9 mouse cellular contexts compared by ENCODE assay signal in genomic region chr6:120471991-120472441, GRCm38 (mm10). TPM values are rescaled to one million over a fixed set of nuclear protein-coding genes. Genes with fewer than 3 reads are reported as not detected.
DNase-seq lines count a peak whose midpoint lies in the region; ATAC-seq lines count a peak whose summit lies in the region.
"Had no signal": no experiment of that assay in that cellular context is flagged by ENCODE, and none has a peak within 500 bp of the region (broad histone marks: within the 10 kb centered on the region; RNA-seq: fewer than 3 reads in every experiment).

No protein-coding gene starts in this region.

- WGBS in forebrain, embryonic 14.5 days: 0% methylated on average over 5 of the region's 5 CpGs
- WGBS in macrophage (ENCODE audit: missing documents): 7% methylated on average over 5 of the region's 5 CpGs
- 35% methylated on average over 5 of the region's 5 CpGs for WGBS in intestine, embryonic 16.5 days

- no peaks in the 10 kb centered on the region for H3K9me3 ChIP-seq in forebrain, embryonic 14.5 days (replicated peaks; ENCODE audit: control insufficient read depth, low read length)
- H3K9me3 ChIP-seq in intestine, embryonic 16.5 days (ENCODE audit: control insufficient read depth, low read length): no peaks in the 10 kb centered on the region

- peak; percentile 16 for DNase-seq in CD4-positive, CD25-positive, alpha-beta regulatory T cell, adult 2 months (ENCODE audit: low read depth, low spot score)
- DNase-seq in A20 (ENCODE audit: low read depth, low spot score): peak; percentile 87
- peak; percentile 85 for DNase-seq in forebrain, embryonic 14.5 days (ENCODE audit: low spot score)
- no peak for DNase-seq in kidney, postnatal 36 days

- peaks cover 25% of the 10 kb centered on the region for H3K4me1 ChIP-seq in forebrain, embryonic 14.5 days (ENCODE audit: control insufficient read depth, insufficient read depth, low read length)
- H3K4me1 ChIP-seq in intestine, embryonic 16.5 days (ENCODE audit: control insufficient read depth, insufficient read depth, low read length): no peaks in the 10 kb centered on the region; the same call in 1 of the 2 replicates

- no peak overlapping the region for H3K4me3 ChIP-seq in forebrain, embryonic 14.5 days (ENCODE audit: low read depth, low read length)
- no peak overlapping the region for H3K4me3 ChIP-seq in macrophage (ENCODE audit: inconsistent target)
- no peak overlapping the region for H3K4me3 ChIP-seq in intestine, embryonic 16.5 days (ENCODE audit: low read length)

- H3K9ac ChIP-seq in forebrain, embryonic 14.5 days (ENCODE audit: low read length): no peak overlapping the region; the same call in 1 of the 2 replicates
- no peak overlapping the region for H3K9ac ChIP-seq in intestine, embryonic 16.5 days (ENCODE audit: low read depth, low read length)
- H3K9ac ChIP-seq: liver, embryonic 14.5 days had no signal

- H3K79me2 ChIP-seq in macrophage (ENCODE audit: inconsistent target): peaks cover 66% of the 10 kb centered on the region

- peak overlapping the region; percentile 76 for H3K27ac ChIP-seq in forebrain, embryonic 14.5 days (ENCODE audit: low read depth, low read length)
- H3K27ac ChIP-seq in macrophage: peak overlapping the region; percentile 65
- no peak overlapping the region for H3K27ac ChIP-seq in intestine, embryonic 16.5 days (ENCODE audit: low read length)
- H3K27ac ChIP-seq: liver, embryonic 14.5 days had no signal

- no peaks in the 10 kb centered on the region for H3K27me3 ChIP-seq in forebrain, embryonic 14.5 days (replicated peaks; ENCODE audit: control insufficient read depth, insufficient read depth, low read length)
- no peaks in the 10 kb centered on the region for H3K27me3 ChIP-seq in intestine, embryonic 16.5 days (replicated peaks; ENCODE audit: control insufficient read depth, insufficient read depth, low read length)

- H3K36me3 ChIP-seq in forebrain, embryonic 14.5 days (ENCODE audit: control insufficient read depth, insufficient read depth, low read length): no peaks in the 10 kb centered on the region
- H3K36me3 ChIP-seq in macrophage (ENCODE audit: inconsistent target): peaks cover 17% of the 10 kb centered on the region
- no peaks in the 10 kb centered on the region for H3K36me3 ChIP-seq in intestine, embryonic 16.5 days (ENCODE audit: control insufficient read depth, insufficient read depth, low read length)

- no peak overlapping the region; the same call in 1 of the 2 replicates for H3K4me2 ChIP-seq in forebrain, embryonic 14.5 days (ENCODE audit: low read length)
- H3K4me2 ChIP-seq in intestine, embryonic 16.5 days (ENCODE audit: low read depth, low read length): no peak overlapping the region

- ATAC-seq in CD4-positive, CD25-positive, alpha-beta regulatory T cell, adult 4 months: no peak
- peak; percentile 91 for ATAC-seq in forebrain, embryonic 14.5 days
- no peak for ATAC-seq in inflammation-experienced regulatory T-cells, adult 6 months
- ATAC-seq in intestine, embryonic 16.5 days: no peak

RNA-seq across cellular contexts. Expression of gene Il17ra, which starts 9.0 kb away (rescaled TPM):
- polyA plus RNA-seq in CD4-positive, CD25-positive, alpha-beta regulatory T cell, adult 4 months (2017; shearing (Covaris generic)): 10 to 100 TPM; 18.8 to 20.3 TPM
- polyA plus RNA-seq in forebrain, embryonic 14.5 days (2014; fragmentation: Nextera tagmentation; extraction: Ambion mirVana): 1.1 and 3.5 TPM in 2 replicates
- total RNA-seq in macrophage (2018; cell fraction: chromatin; rRNA removed): 100 to 1,000 TPM in 9 of 26 experiments, 10 to 100 TPM in 17; 16.1 to 338 (median 55.1) TPM
- 100 to 1,000 TPM in 2 of 26 experiments, 10 to 100 TPM in 22, 1 to 10 TPM in 2; 6.7 to 150 (median 15.3) TPM for total RNA-seq in macrophage (2018; cell fraction: cytosol; rRNA removed)
- 100 to 1,000 TPM in 9 of 26 experiments, 10 to 100 TPM in 17; 22.5 to 279 (median 75.0) TPM for total RNA-seq in macrophage (2018; cell fraction: nucleus; rRNA removed)
- polyA plus RNA-seq in macrophage (2018): 11.0 to 16.8 TPM (median 11.8 TPM) in 3 replicates
- 10 to 100 TPM in 2 of 3 experiments, 1 to 10 TPM in 1; 9.7 to 27.4 (median 25.2) TPM for polyA plus RNA-seq in inflammation-experienced regulatory T-cells, adult 6 months (2017; shearing (Covaris generic))
- polyA plus RNA-seq in intestine, embryonic 16.5 days (2015; fragmentation: Nextera tagmentation; extraction: Ambion mirVana): 6.8 and 6.9 TPM in 2 replicates

RNA-seq across cellular contexts. Expression of gene Tmem121b, which starts 21.6 kb away (rescaled TPM):
- under 1 TPM; 0.61 to 0.63 TPM for polyA plus RNA-seq in CD4-positive, CD25-positive, alpha-beta regulatory T cell, adult 4 months (2017; shearing (Covaris generic))
- 3.0 and 3.5 TPM in 2 replicates for polyA plus RNA-seq in forebrain, embryonic 14.5 days (2014; fragmentation: Nextera tagmentation; extraction: Ambion mirVana)
- total RNA-seq in macrophage (2018; cell fraction: chromatin; rRNA removed): under 1 TPM in 2 of 26 experiments, not detected in 24; 0.16 to 0.17 TPM
- under 1 TPM in 8 of 26 experiments, not detected in 18; 0.03 to 0.05 (median 0.05) TPM for total RNA-seq in macrophage (2018; cell fraction: cytosol; rRNA removed)
- under 1 TPM in 7 of 26 experiments, not detected in 19; 0.06 to 0.34 (median 0.16) TPM for total RNA-seq in macrophage (2018; cell fraction: nucleus; rRNA removed)
- polyA plus RNA-seq in macrophage (2018): not detected in 3 replicates
- polyA plus RNA-seq in inflammation-experienced regulatory T-cells, adult 6 months (2017; shearing (Covaris generic)): under 1 TPM in 2 of 3 experiments, not detected in 1; 0.41 to 0.56 TPM
- 0.06 TPM in 2 replicates for polyA plus RNA-seq in intestine, embryonic 16.5 days (2015; fragmentation: Nextera tagmentation; extraction: Ambion mirVana)

RNA-seq across cellular contexts. Expression of gene Hdhd5, which starts 59.1 kb away (rescaled TPM):
- polyA plus RNA-seq in CD4-positive, CD25-positive, alpha-beta regulatory T cell, adult 4 months (2017; shearing (Covaris generic)): 10 to 100 TPM; 43.4 to 59.7 TPM
- 9.0 and 10.4 TPM in 2 replicates for polyA plus RNA-seq in forebrain, embryonic 14.5 days (2014; fragmentation: Nextera tagmentation; extraction: Ambion mirVana)
- 10 to 100 TPM; 14.5 to 56.9 (median 34.4) TPM for total RNA-seq in macrophage (2018; cell fraction: chromatin; rRNA removed)
- total RNA-seq in macrophage (2018; cell fraction: cytosol; rRNA removed): 1 to 10 TPM; 1.8 to 7.5 (median 4.6) TPM
- 10 to 100 TPM in 20 of 26 experiments, 1 to 10 TPM in 6; 6.4 to 42.7 (median 19.5) TPM for total RNA-seq in macrophage (2018; cell fraction: nucleus; rRNA removed)
- 4.1 to 8.2 TPM (median 7.3 TPM) in 3 replicates for polyA plus RNA-seq in macrophage (2018)
- polyA plus RNA-seq in inflammation-experienced regulatory T-cells, adult 6 months (2017; shearing (Covaris generic)): 10 to 100 TPM; 24.6 to 38.9 (median 33.1) TPM
- polyA plus RNA-seq in intestine, embryonic 16.5 days (2015; fragmentation: Nextera tagmentation; extraction: Ambion mirVana): 14.0 and 15.8 TPM in 2 replicates

Comparison
In these comparisons a context has a peak if more than half of its experiments do, and no peak if none do; other contexts are left out.
1. DNase-seq: peak in CD4-positive, CD25-positive, alpha-beta regulatory T cell, adult 2 months (single experiment), A20 (single experiment) and forebrain, embryonic 14.5 days (single experiment); none in kidney, postnatal 36 days (0 of 2).